Mouse (Mus musculus): ENCODE measurements around the gene Shc1. TPM values are rescaled to one million over a fixed set of nuclear protein-coding genes. Genes with fewer than 3 reads are reported as not detected.

Shc1 gene
- total RNA-seq, 2 experiments from 2014 or later, result 24.1 to 25.2 TPM

- no peak for ATAC-seq (replicated peaks; ENCODE audit: low FRiP score, poor library complexity, severe bottlenecking)
These were observed 29.1 kb upstream of the Shc1 start for GRCm38 (mm10) chr3:89388901-89389740.

DNA sequence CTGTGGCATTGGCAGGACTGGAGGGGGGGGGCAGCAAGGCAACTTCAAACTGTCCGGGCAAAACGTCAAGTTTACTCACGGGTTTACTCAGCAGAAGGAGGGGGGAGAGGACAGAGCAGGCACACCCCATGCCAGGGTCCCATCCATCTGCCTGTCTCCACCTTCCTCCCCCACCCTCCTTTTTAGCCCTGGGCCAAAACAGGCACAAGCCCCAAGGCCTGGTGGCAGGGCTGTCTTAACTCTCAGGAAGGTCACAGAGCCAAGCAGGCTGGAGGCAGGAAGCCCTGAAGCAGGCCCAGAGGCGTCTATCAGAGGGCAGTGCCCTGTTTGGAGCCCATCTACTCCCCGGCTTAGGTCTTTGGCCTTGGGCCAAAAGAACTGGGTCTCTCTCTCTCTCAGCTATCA, 28.1 kb upstream of the Shc1 start:
- no peak for ATAC-seq (replicated peaks; ENCODE audit: low FRiP score, poor library complexity, severe bottlenecking)

- ATAC-seq (replicated peaks; ENCODE audit: low FRiP score, poor library complexity, severe bottlenecking), result no peak
These were observed 27.3 kb upstream of the Shc1 start for GRCm38 (mm10) chr3:89390699-89391662.

DNA sequence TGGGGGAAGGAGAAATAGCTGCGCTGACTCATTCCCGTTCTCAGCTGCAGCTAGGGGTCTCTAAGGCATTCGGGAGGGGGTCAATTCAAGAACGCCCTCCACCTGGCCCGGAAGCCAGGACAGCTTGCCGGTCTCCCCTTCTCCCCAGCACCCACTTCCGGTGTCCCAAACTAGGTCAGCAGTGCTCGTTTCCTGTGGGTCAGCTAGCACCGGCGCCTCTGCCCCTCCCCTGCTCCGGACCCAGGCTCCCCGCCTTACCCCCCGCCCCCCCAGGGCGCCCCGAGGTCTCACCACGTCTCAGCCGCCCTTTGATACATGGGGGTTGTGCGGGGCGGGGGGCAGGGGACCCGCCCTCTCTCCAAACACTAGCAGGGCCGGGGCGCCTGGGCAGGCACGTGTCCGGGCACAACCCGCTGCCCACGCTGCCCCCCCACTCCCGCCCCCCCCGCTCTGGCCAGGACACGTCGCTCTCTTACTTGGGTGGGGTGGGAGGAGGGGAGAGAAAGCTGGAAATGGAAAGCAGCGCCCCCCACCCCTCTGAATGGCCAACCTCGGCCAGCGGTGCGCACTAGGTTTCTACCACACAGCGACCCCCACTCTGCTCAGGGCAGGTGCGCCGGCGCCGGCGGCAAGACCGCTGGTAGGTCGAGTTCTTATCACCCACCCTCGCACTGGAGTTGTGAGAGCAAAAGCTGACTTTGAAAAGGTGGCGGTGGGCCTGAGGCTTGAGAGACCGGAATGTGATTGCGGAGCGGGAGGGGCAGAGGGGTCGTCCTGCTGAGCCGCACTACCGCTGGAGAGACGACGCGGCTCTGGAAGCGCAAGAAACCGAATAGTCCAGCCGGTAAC, 26.4 kb upstream of the Shc1 start:
- ATAC-seq (replicated peaks; ENCODE audit: low FRiP score, poor library complexity, severe bottlenecking), result no peak

GRCm38 (mm10) chr3:89392871-89393311, 25.4 kb upstream of the Shc1 start:
- ATAC-seq (replicated peaks; ENCODE audit: low FRiP score, poor library complexity, severe bottlenecking), result no peak

DNA sequence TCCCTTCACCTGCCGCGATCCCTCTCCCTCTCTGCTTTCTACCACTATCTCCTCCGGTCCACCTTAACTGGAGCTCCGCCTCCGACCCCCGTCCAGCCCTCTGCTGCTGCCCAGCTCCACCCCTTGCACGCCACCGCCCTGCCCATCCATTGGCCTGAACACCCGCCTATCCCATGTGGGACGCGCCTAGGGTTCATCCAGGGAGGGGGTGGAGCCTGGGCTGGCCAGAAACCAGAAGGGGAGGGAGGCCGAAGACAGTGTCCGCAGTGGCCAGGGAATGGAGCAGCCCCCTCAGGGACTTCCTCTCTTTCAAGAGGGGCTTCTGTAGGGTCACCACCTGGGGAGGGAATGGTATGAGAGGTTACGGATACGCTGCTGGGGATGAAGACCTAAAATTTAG, 24.6 kb upstream of the Shc1 start:
- peak; percentile 89 for ATAC-seq (replicated peaks; ENCODE audit: low FRiP score, poor library complexity, severe bottlenecking)

DNA sequence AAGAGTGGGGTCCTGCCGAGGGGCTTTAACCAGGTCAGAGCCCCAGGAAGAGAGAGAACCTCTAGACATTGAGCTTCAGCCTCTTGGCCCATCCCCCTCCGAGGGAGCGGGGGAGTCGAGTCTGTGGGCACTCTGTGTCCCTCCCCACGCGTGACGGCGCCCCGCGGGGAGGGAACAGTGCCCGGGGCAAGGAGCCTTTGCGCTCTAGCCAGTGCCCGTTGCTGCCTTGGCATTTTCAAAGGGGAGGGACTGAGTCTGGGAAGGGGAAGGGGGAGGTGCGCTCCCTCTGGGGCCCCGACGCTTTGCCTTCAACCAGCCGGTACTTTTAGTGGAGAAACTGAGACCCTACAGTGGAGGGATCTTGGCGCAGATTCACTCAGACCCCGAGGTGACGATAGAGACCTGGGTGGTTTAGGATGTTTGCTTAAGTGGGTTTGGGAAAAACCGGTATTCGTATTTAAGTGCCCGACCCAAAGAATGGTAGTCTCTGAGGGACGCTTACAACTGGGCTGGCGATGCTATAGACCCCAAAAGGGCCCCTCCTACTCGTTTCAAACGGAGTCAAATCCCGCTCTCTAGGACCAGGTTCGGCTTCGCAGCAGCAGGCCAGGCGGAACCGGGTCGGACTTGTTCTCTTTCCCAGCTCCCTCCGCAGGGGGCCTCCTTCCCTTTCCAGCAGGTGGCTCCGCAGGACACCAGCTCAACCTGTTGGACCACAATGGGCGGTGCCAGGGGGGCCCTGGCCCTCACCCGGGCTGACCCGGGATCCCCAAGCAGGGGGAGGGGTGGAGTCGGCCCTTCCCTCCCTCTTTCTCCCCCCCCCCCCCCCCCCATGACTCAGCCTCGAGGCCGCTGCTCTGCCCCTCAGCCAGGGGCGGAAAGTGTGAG, 24.0 kb upstream of the Shc1 start, which contains the start of gene Zbtb7b:
TSS of gene Zbtb7b (minus strand) at position 771 of the 888 bp plus-strand sequence.
- ATAC-seq (replicated peaks; ENCODE audit: low FRiP score, poor library complexity, severe bottlenecking), result peak; percentile 56

DNA sequence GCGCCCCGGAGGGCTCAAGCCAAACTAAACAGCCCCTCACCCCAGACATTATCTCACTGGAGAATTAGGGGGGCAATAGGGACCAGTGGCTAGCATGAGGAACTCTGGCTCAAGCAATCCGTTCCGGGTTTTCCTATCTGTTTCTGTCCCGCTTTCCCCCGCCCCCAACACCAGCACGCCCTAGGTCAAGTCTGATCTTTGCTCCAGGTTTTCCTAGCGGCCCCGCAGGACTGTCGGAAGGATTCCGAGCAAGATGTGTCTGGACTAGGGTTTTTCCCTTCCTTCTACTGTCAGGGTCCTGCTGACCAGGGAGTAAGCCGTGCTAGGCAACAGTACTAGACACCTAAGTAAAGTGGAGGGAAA, 23.4 kb upstream of the Shc1 start:
- ATAC-seq (replicated peaks; ENCODE audit: low FRiP score, poor library complexity, severe bottlenecking), result peak; percentile 34

- no peak for ATAC-seq (replicated peaks; ENCODE audit: low FRiP score, poor library complexity, severe bottlenecking)
These were observed 22.8 kb upstream of the Shc1 start for GRCm38 (mm10) chr3:89395419-89395805.

DNA sequence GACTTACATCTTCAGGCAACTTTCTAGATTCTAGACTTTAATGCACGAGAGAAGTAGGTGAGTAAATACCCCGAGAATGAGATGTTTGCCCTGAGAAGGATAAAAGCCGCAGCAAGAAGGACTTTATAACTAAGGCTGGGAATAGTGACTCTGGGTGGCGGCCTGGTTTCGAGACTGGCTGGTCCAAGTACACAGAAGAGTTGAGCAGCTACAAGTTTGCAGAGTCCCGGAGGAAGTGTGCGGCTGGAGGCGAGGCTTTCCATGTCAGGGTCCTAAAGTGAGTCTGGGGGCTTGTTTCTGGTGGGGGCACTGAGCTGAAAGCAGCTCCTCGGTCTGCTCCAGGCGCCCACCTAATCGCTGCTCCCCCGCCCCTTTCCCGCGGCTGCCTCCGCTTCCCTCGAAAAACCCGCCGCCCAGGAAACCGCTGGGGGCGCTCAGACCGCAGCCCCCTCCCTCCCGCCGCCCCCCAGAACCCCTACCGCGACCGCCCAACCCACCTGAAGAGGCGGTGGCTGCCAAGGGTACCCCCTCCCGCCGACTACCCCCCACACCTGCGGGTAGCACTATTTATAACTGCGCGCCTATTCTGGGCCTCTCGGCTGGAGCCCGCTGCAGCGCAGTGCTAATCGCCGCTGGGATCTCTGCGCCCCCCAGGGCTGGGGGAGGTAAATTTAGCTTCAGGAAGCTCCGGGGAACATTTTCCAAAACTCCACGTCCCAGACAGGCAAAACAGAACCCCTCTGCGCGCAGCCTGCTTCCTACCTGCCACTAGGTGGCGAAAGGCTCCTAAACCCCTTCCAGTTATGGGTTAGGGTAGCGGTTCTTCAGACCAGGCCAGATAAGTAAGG, 22.2 kb upstream of the Shc1 start:
- peak; percentile 42; the same call in 1 of the 2 replicates for ATAC-seq (replicated peaks; ENCODE audit: low FRiP score, poor library complexity, severe bottlenecking)

- ATAC-seq (replicated peaks; ENCODE audit: low FRiP score, poor library complexity, severe bottlenecking), result no peak
These were observed 21.6 kb upstream of the Shc1 start for GRCm38 (mm10) chr3:89396654-89397005.

DNA sequence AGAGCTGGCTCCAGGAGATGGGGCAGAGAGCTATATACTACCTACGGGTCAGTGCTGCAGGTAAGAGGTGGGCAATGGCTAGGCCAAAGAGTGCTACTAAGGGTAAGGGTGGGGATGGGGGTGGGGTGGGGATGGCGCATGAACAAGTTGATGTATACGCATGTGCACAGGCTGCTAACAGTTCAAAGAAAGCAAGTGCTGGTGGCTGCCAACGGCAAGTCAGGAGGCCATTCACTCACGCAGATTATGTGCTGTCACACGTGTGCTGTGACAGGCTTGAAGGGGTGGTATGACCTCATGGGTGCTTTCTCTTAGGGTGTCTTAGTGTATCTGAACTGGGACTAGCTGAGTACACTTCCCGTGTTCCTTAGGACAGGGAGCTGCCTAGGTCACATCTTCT, 16.9 kb upstream of the Shc1 start:
- no peak for ATAC-seq (replicated peaks; ENCODE audit: low FRiP score, poor library complexity, severe bottlenecking)

DNA sequence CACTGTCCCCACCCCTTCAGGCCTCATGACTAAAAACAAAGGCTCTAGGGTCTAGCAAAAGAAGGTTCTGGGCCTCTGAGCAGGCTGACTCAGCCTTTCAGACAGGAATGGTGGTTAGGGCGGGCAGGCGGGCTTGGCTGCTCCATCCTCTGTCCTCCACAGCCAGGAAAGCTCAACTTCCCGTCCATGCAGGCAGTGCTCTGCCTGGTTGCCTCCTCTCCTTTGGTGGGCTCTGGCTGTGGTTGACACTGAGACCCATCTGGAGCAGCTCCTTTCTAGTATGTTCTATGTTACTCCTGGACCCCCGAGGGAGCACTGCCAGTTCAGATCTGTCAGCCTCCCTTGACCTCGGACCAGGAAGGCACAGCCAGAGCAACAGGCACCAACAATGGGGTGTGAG, 15.6 kb upstream of the Shc1 start, which contains the start of gene Lenep:
TSS of gene Lenep (minus strand) at position 101 of the 400 bp plus-strand sequence.
- no peak for ATAC-seq (replicated peaks; ENCODE audit: low FRiP score, poor library complexity, severe bottlenecking)

- ATAC-seq (replicated peaks; ENCODE audit: low FRiP score, poor library complexity, severe bottlenecking), result no peak
These were observed 11.4 kb upstream of the Shc1 start for GRCm38 (mm10) chr3:89406887-89407286.

DNA sequence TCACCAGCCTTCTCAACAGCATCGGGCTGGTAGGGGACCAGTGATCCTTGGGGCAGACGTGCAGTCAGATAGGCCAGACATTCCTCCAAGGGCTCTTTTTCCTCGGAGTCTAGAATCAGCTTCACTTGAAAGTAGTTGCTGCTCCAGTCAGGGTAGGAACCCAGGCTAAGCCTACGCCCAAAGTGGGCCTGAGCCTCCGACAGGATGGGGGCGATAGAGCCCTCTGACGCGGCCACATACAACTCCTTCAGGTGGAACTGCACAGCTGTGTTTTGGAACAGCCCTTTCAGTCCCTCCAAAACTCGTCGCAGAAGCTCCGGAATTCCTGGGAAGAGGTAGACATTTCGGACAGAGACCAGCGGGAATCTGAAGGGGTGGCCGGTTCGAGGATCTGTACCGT, 9.8 kb upstream of the Shc1 start:
- ATAC-seq (replicated peaks; ENCODE audit: low FRiP score, poor library complexity, severe bottlenecking), result no peak

- no peak for ATAC-seq (replicated peaks; ENCODE audit: low FRiP score, poor library complexity, severe bottlenecking)
These were observed 8.5 kb upstream of the Shc1 start for GRCm38 (mm10) chr3:89409701-89410100.

- no peak for ATAC-seq (replicated peaks; ENCODE audit: low FRiP score, poor library complexity, severe bottlenecking)
These were observed 7.4 kb upstream of the Shc1 start for GRCm38 (mm10) chr3:89410864-89411263.

All from erythroblast, adult 5-6 weeks (primary cell).